Mouse (Mus musculus) left cerebral cortex, adult 9 months (tissue): ENCODE measurements around the gene Dalrd3.

Experiments used
- DNase-seq, 2 experiments: peaks; one replicate each; pipeline ENCODE4 v3.0.0; 2022; ENCODE audit warnings: low spot score in 2 of 2

Dalrd3 gene

DNA sequence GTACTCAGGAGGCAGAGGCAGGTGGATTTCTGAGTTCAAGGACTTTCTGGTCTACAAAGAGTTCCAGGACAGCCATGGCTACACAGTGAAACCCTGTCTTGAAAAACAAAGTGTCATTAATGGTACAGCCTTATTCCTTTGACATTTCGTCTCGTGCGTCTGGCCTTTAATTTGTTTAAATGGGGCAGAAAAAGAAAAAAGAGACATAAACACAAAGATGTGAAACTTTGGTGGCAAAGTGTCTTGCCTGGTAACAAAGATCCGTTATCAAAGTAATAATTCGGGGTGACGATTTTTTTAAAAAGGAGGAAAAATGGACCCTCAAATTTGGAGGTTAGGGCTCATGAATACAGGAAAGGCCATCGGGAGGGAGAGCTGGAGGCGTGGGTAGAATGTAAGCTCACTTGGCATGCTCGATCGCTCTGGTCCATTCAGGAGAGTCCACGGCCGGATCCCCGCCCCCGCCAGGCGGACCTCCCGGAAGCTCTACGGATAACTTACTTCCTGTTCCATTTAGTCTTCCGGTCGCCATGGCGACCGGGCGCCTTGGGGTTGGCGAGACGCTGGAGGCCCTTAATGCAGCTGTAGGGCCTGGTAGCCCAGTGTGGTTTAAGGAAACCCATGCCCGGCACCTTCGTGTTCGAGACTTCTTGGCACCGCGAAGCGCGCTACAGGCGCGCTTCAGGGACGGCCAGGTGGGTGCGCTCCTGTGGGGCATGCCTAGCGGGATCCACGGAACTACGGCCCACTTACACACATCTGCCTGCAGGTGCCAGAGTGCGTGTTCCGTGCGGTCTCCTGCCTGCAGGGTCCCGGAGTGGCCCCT lies at the start of gene Dalrd3:
Gene Dalrd3, plus strand, starts transcription at position 506 of the 826 bp plus-strand sequence.
- DNase-seq: peak in 1 of 2 experiments; percentile 92

DNA sequence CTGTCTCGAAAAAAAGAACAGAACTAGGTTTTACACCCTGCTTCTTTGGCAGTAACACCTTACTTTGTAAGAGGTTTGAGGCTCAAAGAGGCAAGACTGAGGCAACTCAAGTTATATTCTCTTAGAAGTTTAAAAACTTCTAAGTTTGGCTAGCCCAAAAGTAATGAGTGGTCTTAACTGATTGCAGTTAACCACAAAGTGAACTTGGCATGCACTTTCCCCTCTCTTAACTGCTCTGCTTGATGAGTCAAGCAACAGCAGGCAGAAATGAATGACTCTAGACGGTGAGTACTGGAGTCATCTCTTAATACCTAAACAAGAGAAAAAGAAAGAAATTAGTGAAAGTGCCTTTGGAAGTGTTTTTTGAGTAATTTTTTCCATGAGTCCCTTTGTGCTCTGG lies 48.1 kb upstream of the Dalrd3 start:
- DNase-seq: no peak

GRCm38 (mm10) chr9:108523341-108523740 lies 46.3 kb upstream of the Dalrd3 start:
- DNase-seq: no peak

- DNase-seq: no peak
These were observed 44.3 kb upstream of the Dalrd3 start for GRCm38 (mm10) chr9:108525400-108525799.

DNA sequence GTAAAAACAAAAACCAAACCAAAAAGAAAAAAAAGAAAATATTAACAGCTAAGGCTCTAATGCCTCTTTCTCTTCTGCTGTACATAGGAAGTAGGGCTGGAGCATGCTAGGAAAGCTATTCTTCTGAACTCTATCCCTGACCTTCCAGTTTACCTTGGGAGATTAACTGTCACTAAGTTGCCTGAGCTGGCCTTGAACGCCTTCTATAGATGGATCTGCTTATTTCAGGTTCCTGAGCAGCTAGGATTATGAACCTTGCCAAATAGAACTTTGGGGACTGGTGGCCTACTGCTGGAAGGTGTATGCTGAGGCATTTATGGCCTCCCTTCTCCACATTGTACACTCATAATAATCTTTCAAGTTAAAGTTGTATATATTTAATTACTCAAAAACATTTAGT lies 38.7 kb upstream of the Dalrd3 start:
- DNase-seq: no peak

DNA sequence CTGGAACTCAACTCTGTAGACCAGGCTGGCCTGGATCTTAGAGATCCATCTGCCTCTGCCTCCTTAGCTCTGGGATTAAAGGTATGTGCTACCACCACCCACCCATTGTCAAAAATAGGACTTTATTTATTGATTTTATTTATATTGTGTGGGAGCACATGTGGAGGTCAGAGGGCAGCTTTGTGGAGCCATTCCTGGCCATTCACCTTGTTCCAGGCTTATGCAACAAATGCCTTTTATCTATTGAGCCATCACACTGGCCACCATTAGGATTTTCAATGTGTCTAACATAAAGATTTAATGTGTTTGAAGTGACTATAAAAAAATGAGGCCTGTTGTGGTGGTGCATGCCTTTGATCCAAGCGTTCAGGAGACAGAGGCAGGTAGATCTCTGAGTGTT lies 38.2 kb upstream of the Dalrd3 start:
- DNase-seq: no peak

DNA sequence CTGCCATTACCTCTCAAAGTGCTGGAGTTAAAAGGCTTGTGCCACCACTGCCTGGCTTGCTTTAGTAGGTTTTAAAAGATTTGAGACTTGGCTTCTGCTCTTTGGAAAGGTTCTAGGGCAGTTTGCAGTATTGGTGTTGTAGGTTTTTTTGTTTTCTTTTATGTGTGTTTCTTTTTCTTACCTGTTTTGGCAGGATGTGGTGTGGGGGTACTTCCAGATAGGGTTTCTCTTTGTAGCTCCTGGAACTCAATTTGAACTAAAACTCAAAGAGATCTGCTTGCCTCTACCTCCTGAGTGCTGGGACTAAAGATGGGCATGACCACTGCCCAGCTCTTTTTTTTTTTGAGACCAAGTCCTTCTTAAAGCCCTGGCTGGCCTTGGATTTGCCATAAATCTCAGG lies 28.8 kb upstream of the Dalrd3 start:
- no peak for DNase-seq

DNA sequence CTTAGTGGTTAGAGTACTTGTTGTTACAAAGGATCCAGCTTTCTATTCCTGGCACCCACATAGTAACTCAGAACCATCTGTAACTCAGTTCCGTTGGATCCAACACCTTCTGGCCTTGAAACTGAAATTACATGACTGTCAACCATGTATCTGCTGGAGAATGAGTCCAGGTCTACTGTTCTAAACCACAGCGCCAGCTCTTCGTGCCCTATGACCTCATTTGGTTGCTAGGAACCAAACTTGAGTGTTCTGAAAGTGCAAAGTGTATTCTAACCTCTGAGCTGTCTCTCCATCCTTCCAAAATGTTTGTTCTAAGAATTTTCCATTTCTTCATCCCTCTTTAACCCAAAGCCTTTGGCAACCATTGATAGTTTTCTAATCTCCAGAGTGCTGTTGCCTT lies 23.7 kb upstream of the Dalrd3 start:
- DNase-seq: no peak

- no peak for DNase-seq
These were observed 22.8 kb upstream of the Dalrd3 start for GRCm38 (mm10) chr9:108546875-108547274.

DNA sequence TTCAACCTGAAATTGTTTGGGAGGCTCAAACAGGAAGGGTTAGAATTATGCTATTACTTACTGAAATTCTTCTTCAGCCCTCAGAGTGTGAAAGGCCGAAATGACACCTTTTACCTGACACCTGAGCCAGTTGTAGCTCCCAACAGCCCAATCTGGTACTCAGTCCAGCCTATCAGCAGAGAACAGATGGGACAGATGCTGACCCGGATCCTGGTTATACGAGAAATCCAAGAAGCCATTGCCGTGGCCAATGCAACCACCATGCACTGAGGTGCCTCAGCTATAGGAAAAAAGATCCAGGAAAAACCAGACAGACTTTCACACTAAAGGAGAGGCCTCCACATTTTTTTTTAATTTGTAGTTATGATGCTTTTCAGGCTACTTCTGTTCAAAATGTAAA lies 10.5 kb upstream of the Dalrd3 start:
- DNase-seq: no peak

DNA sequence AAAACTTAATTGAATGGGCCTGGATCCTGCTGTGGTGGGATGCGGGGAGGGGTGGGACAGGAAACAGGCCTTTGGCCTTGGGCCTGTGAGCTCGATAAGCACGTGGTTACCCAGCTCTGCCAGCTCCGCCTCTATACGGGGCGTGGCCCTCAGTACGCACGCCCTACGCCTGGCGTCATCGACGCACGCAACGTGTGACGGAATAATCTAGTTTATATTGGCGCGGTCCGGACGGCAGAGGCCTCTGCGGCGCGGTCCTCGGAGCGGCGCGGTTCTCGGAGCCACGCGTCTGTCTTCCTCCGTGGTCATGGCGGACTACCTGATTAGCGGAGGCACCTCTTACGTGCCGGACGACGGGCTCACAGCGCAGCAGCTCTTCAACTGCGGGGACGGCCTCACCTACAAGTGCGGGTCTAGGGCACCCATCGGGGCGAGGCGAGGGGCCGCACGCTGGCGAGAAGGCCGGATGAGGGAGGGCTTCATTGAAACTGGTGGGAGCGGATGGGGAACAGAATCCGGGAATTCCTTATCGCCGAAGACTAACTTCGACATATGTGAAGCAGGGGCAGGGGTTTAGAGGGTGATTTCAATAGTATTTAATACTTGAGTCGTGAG lies 9.4 kb upstream of the Dalrd3 start, which contains the start of gene Impdh2:
Gene Impdh2, plus strand, starts transcription at position 60 of the 615 bp plus-strand sequence.
- peak; percentile 85 to 95 for DNase-seq

GRCm38 (mm10) chr9:108563671-108564070 lies 6.0 kb upstream of the Dalrd3 start:
- DNase-seq: no peak

DNA sequence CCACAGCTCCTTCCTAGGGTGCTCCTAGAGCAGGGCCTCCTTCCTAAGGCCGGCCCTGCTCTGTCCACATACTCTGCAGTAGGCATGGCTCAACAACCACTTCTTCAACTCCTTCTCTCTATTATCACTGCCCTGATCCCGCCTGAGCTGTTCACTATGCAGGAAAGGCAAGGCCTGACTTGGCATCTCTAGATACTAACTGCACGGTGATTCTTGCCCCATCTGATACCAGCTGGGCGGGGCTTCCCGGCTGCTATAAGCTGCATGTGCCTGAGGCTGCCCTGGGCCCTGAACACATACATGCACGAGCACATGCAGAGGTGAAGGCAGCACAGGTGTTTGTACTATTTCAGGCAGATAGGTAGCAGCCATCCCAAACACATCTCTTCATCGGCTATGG lies 5.6 kb upstream of the Dalrd3 start:
- DNase-seq: no peak

GRCm38 (mm10) chr9:108565881-108566814 lies 3.5 kb upstream of the Dalrd3 start:
- DNase-seq: no peak

GRCm38 (mm10) chr9:108566815-108567776 lies 2.6 kb upstream of the Dalrd3 start, which contains the start of gene Ndufaf3:
TSS of gene Ndufaf3 (minus strand) at chr9:108567434.
- DNase-seq: peak; percentile 88 to 97

DNA sequence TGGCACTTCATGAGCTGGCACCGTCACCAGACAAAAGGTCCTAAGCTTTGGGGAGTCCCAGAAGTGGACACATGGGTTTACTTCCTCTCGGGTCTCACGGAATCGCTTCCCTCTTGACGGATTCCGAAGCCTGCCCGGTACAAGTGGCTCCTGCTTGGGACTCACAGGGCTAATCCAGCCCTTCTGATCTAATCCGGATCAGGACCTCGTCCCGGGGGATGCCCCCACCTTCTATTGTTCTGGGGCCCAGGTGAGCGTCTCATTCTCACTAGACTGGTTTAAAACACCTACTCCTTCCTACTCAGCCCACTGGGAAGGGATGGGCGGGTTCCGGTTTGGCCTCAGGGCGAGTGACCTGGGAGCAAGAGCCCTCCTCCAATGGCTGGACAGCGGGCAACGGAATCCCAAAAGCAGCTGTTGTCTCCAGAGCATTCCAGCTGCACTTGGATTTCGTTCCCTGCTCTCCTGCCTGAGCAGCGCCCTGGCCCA lies 1.7 kb upstream of the Dalrd3 start:
- no peak for DNase-seq

GRCm38 (mm10) chr9:108568511-108568921 lies 1.2 kb upstream of the Dalrd3 start:
- no peak for DNase-seq

DNA sequence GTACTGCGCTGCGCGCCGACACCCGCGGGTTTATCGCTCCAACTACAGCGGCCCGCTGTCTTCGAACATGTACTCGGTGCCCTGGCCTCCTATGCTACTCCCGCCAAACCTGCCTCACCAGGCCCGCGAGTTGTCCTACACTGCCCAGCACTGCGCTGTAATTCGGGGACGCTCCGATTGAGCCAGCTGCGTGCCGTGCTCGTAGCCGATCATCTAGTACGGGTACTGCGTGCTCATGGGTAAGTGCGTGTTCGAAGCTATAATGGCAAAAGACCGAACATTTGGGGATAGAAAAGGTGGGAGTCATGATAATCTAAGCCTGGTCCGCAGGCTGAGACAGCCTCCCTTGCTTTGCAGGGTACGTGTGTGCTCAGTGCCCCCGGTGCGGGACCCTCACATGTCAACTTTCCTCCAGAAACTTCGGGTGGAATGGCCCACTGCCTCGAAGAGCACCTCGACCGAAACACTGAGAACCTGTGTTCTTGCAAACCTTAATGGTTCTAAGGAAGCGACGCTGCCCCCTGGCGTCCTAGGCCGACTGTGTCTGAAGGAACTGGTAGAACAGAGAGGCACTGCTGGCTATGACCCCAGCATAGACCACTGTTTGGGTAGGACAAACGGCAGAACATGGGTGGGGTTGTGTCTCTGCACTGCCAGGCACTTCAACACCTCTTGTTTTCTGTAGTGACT lies 666 bp downstream of the Dalrd3 start:
- peak in 1 of 2 experiments; percentile 73 for DNase-seq

DNA sequence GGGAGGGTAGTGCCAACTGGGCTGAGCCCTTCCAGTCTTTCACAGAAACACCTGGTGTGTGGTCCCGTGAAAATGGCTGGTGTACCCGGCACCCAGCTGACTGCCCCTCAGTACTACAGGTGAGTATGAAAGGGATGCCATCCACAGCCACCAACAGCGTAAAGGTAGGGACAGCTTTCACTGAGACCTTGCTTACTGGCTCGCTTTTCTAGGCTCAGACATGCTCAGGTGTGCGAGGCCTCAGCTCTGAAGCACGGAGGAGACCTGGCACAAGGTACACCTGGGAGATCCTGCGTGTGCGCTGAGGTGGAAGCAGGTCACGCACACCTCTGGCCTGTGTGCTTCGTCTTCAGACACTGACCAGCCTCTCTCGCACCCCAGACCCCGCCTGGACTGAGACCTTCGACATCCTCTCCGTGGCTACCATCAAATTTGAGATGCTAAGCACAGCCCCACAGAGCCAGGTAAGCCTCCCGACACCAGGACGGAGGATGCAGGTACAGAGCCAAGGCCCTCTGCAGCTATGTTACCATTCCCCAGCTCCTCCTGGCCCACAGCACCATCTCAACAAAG lies 1.8 kb downstream of the Dalrd3 start:
- DNase-seq: no peak

GRCm38 (mm10) chr9:108572321-108572720 lies 2.6 kb downstream of the Dalrd3 start:
- DNase-seq: no peak
